ENCODE assay signal across 31 mouse cellular contexts in genomic region chr17:83072175-83072574, GRCm38 (mm10).
DNase-seq lines count a peak whose midpoint lies in the region; ATAC-seq and TF ChIP-seq lines count a peak whose summit lies in the region.
"Had no signal": no experiment of that assay in that cellular context is flagged by ENCODE, and none has a peak within 500 bp of the region (broad histone marks: within the 10 kb centered on the region; RNA-seq: fewer than 3 reads in every experiment).

No protein-coding gene starts in this region.

- WGBS in heart, embryonic 10.5 days: 4% methylated on average over 4 of the region's 4 CpGs
- WGBS in heart, embryonic 15.5 days: 15% methylated on average over 4 of the region's 4 CpGs
- WGBS in lung, embryonic 14.5 days: 28% methylated on average over 4 of the region's 4 CpGs
- 54% methylated on average over 4 of the region's 4 CpGs for WGBS in lung, adult 2 months
- WGBS in forebrain, embryonic 13.5 days: 85% methylated on average over 4 of the region's 4 CpGs

- ATAC-seq in heart, embryonic 15.5 days (replicated peaks; ENCODE audit: insufficient number of reproducible peaks, insufficient read depth, low FRiP score, low read depth): no peak
- peak; percentile 76 for ATAC-seq in lung, embryonic 14.5 days (ENCODE audit: insufficient read depth)
- no peak for ATAC-seq in forebrain, embryonic 13.5 days
- ATAC-seq: forebrain, embryonic 16.5 days; midbrain, embryonic 16.5 days; Patski had no signal

- no peaks in the 10 kb centered on the region for H3K36me3 ChIP-seq in heart, embryonic 10.5 days
- H3K36me3 ChIP-seq in heart, embryonic 15.5 days: no peaks in the 10 kb centered on the region
- H3K36me3 ChIP-seq in lung, embryonic 14.5 days (ENCODE audit: insufficient read depth): no peaks in the 10 kb centered on the region
- no peaks in the 10 kb centered on the region for H3K36me3 ChIP-seq in forebrain, embryonic 13.5 days (ENCODE audit: poor library complexity, severe bottlenecking)
- H3K36me3 ChIP-seq: embryonic facial prominence, embryonic 13.5 days; forebrain, embryonic 10.5 days; G1E; hindbrain, embryonic 13.5 days; limb, embryonic 12.5 days had no signal

- peak overlapping the region; percentile 65; the same call in 1 of the 2 replicates for H3K27ac ChIP-seq in heart, embryonic 10.5 days
- H3K27ac ChIP-seq in heart, embryonic 15.5 days: peak overlapping the region; percentile 28
- H3K27ac ChIP-seq in lung, embryonic 14.5 days (ENCODE audit: low read depth): peak overlapping the region; percentile 48; the same call in 1 of the 2 replicates
- no peak overlapping the region for H3K27ac ChIP-seq in forebrain, embryonic 13.5 days
- H3K27ac ChIP-seq: embryonic facial prominence, embryonic 13.5 days; forebrain, embryonic 10.5 days; gastrocnemius, adult 2 months; hindbrain, embryonic 13.5 days; kidney, postnatal 0 days; limb, embryonic 12.5 days had no signal

- no peak for TF ChIP-seq CTCF in lung, embryonic 14.5 days (IDR thresholded peaks at IDR 0.05; ENCODE audit: low read depth)
- TF ChIP-seq CTCF in lung, adult 2 months (IDR thresholded peaks at IDR 0.05; ENCODE audit: insufficient read depth, low read length): no peak
- no peak for TF ChIP-seq CTCF in brain, embryonic 14.5 days (IDR thresholded peaks at IDR 0.05; ENCODE audit: borderline replicate concordance, extremely low read depth, insufficient read depth, insufficient read length)

- H3K4me3 ChIP-seq in heart, embryonic 10.5 days: no peak overlapping the region
- no peak overlapping the region for H3K4me3 ChIP-seq in heart, embryonic 15.5 days
- no peak overlapping the region for H3K4me3 ChIP-seq in lung, embryonic 14.5 days (ENCODE audit: low read depth, low read length)
- no peak overlapping the region for H3K4me3 ChIP-seq in lung, adult 2 months (replicated peaks; ENCODE audit: extremely low read depth, low read depth, low read length)
- H3K4me3 ChIP-seq in forebrain, embryonic 13.5 days: no peak overlapping the region
- H3K4me3 ChIP-seq: embryonic facial prominence, embryonic 13.5 days; forebrain, embryonic 10.5 days; gastrocnemius, adult 2 months; hindbrain, embryonic 13.5 days; limb, embryonic 12.5 days had no signal

- DNase-seq in heart, embryonic 10.5 days (ENCODE audit: low spot score): no peak
- DNase-seq in heart, adult 11 months: no peak
- no peak for DNase-seq in heart, adult 9 months (ENCODE audit: low spot score in 2 of 2)
- DNase-seq in lung, embryonic 14.5 days: peak; percentile 82
- DNase-seq in lung, adult 2 months: no peak
- DNase-seq in brain, embryonic 14.5 days (ENCODE audit: low read depth): peak; percentile 22
- DNase-seq: adrenal gland, postnatal 10 days; cerebellum, adult 11 months; cerebellum, adult 9-10 months; cerebellum, postnatal 36 days; gastrocnemius, adult 2 months; gastrocnemius, postnatal 36 days; heart, postnatal 4 days; kidney, adult 2 months; layer of hippocampus, postnatal 36 days; right cerebral cortex, postnatal 25 days; thymus, adult 18-20 months; thymus, postnatal 25 days had no signal

- no peak for TF ChIP-seq POLR2A in lung, adult 2 months (IDR thresholded peaks at IDR 0.05; ENCODE audit: borderline replicate concordance, extremely low read depth, low read depth, low read length)
- no peak for TF ChIP-seq POLR2A in brain, embryonic 14.5 days (IDR thresholded peaks at IDR 0.05; ENCODE audit: borderline replicate concordance, extremely low read depth, insufficient read depth, insufficient read length, poor library complexity, severe bottlenecking)

- H3K4me2 ChIP-seq in heart, embryonic 15.5 days: no peak overlapping the region
- no peak overlapping the region for H3K4me2 ChIP-seq in lung, embryonic 14.5 days
- no peak overlapping the region for H3K4me2 ChIP-seq in forebrain, embryonic 13.5 days
- H3K4me2 ChIP-seq: embryonic facial prominence, embryonic 13.5 days; hindbrain, embryonic 13.5 days; limb, embryonic 12.5 days; liver, embryonic 11.5 days; midbrain, embryonic 11.5 days had no signal

- H3K27me3 ChIP-seq in heart, embryonic 10.5 days (ENCODE audit: insufficient read depth, poor library complexity, severe bottlenecking): no peaks in the 10 kb centered on the region
- H3K27me3 ChIP-seq in heart, embryonic 15.5 days: no peaks in the 10 kb centered on the region
- no peaks in the 10 kb centered on the region for H3K27me3 ChIP-seq in lung, embryonic 14.5 days (ENCODE audit: insufficient read depth, low read length)
- H3K27me3 ChIP-seq in forebrain, embryonic 13.5 days: no peaks in the 10 kb centered on the region
- H3K27me3 ChIP-seq: Patski had no signal

- H3K4me1 ChIP-seq in heart, embryonic 10.5 days: peaks cover 45% of the 10 kb centered on the region
- peaks cover 36% of the 10 kb centered on the region for H3K4me1 ChIP-seq in heart, embryonic 15.5 days (replicated peaks)
- H3K4me1 ChIP-seq in lung, embryonic 14.5 days (ENCODE audit: insufficient read depth): peaks cover 7% of the 10 kb centered on the region; the same call in 1 of the 2 replicates
- no peaks in the 10 kb centered on the region for H3K4me1 ChIP-seq in lung, adult 2 months (ENCODE audit: control insufficient read depth, insufficient read depth, low read length)
- peaks cover 6% of the 10 kb centered on the region; the same call in 1 of the 2 replicates for H3K4me1 ChIP-seq in forebrain, embryonic 13.5 days
- H3K4me1 ChIP-seq: hindbrain, embryonic 13.5 days; limb, embryonic 12.5 days had no signal

- no peak overlapping the region for H3K9ac ChIP-seq in heart, embryonic 15.5 days
- no peak overlapping the region for H3K9ac ChIP-seq in lung, embryonic 14.5 days
- no peak overlapping the region for H3K9ac ChIP-seq in forebrain, embryonic 13.5 days
- H3K9ac ChIP-seq: embryonic facial prominence, embryonic 13.5 days; hindbrain, embryonic 13.5 days; limb, embryonic 12.5 days had no signal

- no peaks in the 10 kb centered on the region for H3K9me3 ChIP-seq in heart, embryonic 10.5 days
- H3K9me3 ChIP-seq in heart, embryonic 15.5 days (replicated peaks): no peaks in the 10 kb centered on the region
- H3K9me3 ChIP-seq in lung, embryonic 14.5 days (ENCODE audit: low read depth, low read length): no peaks in the 10 kb centered on the region
- no peaks in the 10 kb centered on the region for H3K9me3 ChIP-seq in forebrain, embryonic 13.5 days (replicated peaks)
- H3K9me3 ChIP-seq: embryonic facial prominence, embryonic 13.5 days; forebrain, embryonic 10.5 days; hindbrain, embryonic 13.5 days; limb, embryonic 12.5 days had no signal

Comparison
In these comparisons a context has a peak if more than half of its experiments do, and no peak if none do; other contexts are left out.
1. DNase-seq: peak in lung, embryonic 14.5 days (single experiment) and brain, embryonic 14.5 days (single experiment); none in heart, embryonic 10.5 days (single experiment), heart, adult 11 months (single experiment), heart, adult 9 months (0 of 2) and lung, adult 2 months (single experiment).